Mouse (Mus musculus): ENCODE results near the gene Ctrc. TPM values are rescaled to one million over a fixed set of nuclear protein-coding genes. Genes with fewer than 3 reads are reported as not detected.

The Ctrc gene
- polyA plus RNA-seq, 1 experiment from 2014 or later = not detected

DNA sequence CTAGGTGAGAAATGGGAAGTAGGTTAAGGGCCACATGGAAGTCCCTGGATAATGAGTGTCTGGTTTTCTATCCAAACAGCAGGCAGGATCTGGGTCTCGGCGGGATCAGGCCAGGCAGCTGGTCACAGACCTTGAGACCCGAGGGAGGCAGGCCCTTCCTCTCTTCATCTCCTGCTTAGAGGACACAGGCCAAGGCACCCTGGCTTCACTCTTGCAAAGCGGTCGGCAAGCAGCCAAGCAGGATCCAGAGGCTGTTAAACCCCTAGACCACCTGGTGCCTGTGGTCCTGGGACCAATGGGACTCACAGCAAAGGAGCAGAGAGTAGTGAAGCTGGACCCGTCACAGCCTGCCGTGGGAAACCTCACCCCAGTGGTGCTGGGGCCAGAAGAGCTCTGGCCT is 49.8 kb downstream of the Ctrc start:
- Histone ChIP-seq H3K9me3 (replicated peaks) (no peaks in the 10 kb centered on the region), H3K36me3 (peaks cover 16% of the 10 kb centered on the region; the same call in 1 of the 2 replicates), H3K4me1 (replicated peaks) (peaks cover 12% of the 10 kb centered on the region), H3K27me3 (no peaks in the 10 kb centered on the region), H3K27ac (no peak overlapping the region), H3K9ac (no peak overlapping the region), H3K4me2 (no peak overlapping the region), H3K4me3 (no peak overlapping the region)
- no peak for ATAC-seq (replicated peaks; ENCODE audit: insufficient number of reproducible peaks, insufficient read depth, low FRiP score, low read depth)
- WGBS = 75% methylated on average over 7 of the region's 7 CpGs

DNA sequence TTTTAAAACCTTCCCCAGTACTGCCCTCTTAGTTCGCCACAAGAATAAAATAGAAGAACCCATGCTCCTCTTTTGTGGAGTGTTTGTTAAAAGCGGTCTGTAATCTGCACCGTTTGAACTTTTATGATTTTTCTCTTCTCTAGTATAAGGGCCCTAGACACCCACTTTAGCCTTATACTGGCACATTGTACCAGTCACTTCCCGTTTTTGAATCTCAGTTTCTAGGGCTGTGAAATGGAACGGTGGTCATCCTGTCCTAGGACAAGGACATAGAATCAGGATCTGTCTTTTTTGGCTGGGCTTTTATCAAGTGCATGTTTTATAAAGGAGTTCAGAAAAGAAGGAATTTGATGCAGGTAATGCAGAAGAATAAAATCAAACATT is 52.0 kb downstream of the Ctrc start:
- Histone ChIP-seq H3K36me3 (peaks cover 16% of the 10 kb centered on the region; the same call in 1 of the 2 replicates), H3K27ac (peak overlapping the region; percentile 97), H3K9ac (peak overlapping the region; percentile 63), H3K4me3 (peak overlapping the region; percentile 78), H3K4me2 (peak overlapping the region; percentile 59), H3K27me3 (no peaks in the 10 kb centered on the region), H3K9me3 (replicated peaks) (no peaks in the 10 kb centered on the region), H3K4me1 (replicated peaks) (peaks cover 24% of the 10 kb centered on the region)
- no peak for ATAC-seq (replicated peaks; ENCODE audit: insufficient number of reproducible peaks, insufficient read depth, low FRiP score, low read depth)
- WGBS = 9% methylated on average over 5 of the region's 5 CpGs

DNA sequence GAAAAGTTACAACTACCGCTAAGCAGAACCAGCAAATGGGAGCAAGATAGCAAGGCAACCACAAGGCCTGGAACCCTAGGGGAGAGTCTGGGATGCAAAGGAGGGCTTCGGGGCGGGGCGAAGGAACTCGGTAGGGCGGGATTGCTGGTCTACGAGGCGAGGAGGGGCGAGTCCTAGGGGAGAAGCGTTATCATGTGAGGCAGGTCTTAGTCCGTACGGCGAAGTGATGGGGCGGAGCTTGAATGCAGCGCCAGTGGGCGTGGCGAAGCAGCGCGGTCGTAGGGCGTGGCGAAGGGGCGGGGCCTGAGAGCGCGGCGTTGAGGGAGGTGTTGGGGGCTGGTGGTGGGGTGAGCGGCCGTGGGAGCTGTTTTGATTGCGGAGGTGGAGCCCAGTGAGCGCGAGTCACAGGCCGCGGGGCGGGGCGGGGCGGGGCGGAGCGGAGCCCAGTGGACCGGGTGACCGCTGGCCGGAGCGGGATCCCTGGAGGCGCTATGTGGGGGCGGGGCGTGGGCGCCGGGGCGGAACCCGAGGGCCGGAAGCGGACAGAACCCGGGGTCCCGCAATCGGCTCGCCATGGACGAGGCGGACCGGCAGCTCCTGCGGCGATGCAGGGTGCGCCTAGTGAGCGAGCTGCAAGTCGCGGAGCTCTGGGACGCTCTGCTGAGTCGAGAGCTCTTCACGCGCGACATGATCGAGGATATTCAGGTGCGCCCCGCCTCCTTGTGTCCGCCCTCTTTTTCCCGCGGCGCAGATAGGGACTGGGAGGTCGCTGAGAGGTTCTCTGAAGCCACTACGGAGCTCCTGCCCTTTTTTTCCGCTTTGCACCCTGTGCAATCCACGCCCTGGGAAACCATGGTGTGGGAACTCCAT is 52.6 kb downstream of the Ctrc start, which contains the start of gene Casp9:
Gene Casp9 (plus strand): TSS at position 331 of the 870 bp plus-strand sequence.
- Histone ChIP-seq H3K9ac (peak within 1 kb of the TSS; percentile 63), H3K4me3 (peak within 1 kb of the TSS; percentile 78), H3K27ac (peak within 1 kb of the TSS; percentile 97), H3K27me3 (no peaks in the 10 kb centered on the region), H3K36me3 (peaks cover 16% of the 10 kb centered on the region; the same call in 1 of the 2 replicates), H3K4me1 (replicated peaks) (peaks cover 24% of the 10 kb centered on the region), H3K9me3 (replicated peaks) (no peaks in the 10 kb centered on the region), H3K4me2 (peak within 1 kb of the TSS; percentile 59)
- peak; percentile 86 for ATAC-seq (replicated peaks; ENCODE audit: insufficient number of reproducible peaks, insufficient read depth, low FRiP score, low read depth)
- WGBS = under 1% methylated on average over 76 of the region's 80 CpGs

DNA sequence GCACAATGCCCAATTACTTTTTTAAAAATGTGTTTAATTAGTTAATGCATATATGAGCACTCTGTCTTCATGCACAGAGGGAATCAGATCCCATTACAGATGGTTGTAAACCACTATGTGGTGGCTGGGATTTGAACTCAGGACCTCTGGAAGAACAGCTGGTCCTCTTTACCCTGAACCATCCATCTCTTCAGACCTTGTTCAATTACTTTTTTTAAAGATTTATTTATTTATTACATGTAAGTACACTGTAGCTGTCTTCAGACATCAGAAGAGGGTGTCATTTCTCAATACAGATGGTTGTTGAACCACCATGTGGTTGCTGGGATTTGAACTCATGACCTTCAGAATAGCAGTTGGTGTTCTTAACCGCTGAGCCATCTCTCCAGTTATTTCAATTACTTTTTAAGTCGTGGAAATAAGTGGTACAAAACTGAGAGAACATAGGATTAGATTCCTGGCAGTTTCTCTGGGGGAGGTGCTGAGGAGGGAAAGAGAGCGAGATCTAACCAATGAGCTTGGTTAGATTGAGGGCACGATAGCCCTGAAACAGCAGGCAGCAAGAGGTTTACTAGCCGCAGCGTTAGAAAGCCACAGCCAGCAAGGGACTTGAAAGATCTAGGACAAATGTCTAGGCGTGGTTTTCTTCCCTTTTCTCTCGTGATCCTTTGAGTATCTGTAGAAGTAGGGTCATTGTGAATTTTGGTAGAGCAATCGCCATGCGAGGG is 53.4 kb downstream of the Ctrc start:
- Histone ChIP-seq H3K27me3 (no peaks in the 10 kb centered on the region), H3K4me3 (peak overlapping the region; percentile 78), H3K9ac (peak overlapping the region; percentile 32), H3K4me1 (replicated peaks) (peaks cover 24% of the 10 kb centered on the region), H3K9me3 (replicated peaks) (no peaks in the 10 kb centered on the region), H3K4me2 (peak overlapping the region; percentile 59), H3K36me3 (peaks cover 16% of the 10 kb centered on the region; the same call in 1 of the 2 replicates), H3K27ac (peak overlapping the region; percentile 97)
- 11% methylated on average over 10 of the region's 10 CpGs for WGBS
- no peak for ATAC-seq (replicated peaks; ENCODE audit: insufficient number of reproducible peaks, insufficient read depth, low FRiP score, low read depth)

DNA sequence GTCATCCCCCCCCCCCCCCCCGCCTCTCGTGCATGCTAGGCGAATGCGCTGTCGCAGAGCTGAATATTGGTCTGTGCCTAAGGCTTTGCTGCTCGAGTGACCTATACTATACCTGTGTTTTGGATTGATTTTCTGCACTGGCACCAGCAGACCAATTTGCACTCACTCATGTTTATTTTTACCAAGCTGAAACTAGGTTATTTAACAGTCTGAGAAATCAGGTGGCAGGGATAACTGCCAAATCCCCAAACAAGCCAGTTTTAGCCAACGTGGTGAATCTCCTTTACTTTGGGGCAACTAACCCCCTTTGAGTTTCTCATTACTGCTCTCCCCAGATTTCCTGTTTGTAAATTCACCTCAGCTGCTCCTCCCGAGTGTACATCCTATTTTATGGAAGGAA is 54.2 kb downstream of the Ctrc start:
- no peak overlapping the region for H3K4me2 ChIP-seq
- H3K9me3 ChIP-seq (replicated peaks) = no peaks in the 10 kb centered on the region
- no peak for ATAC-seq (replicated peaks; ENCODE audit: insufficient number of reproducible peaks, insufficient read depth, low FRiP score, low read depth)
- no peaks in the 10 kb centered on the region for H3K27me3 ChIP-seq
- H3K36me3 ChIP-seq = peaks cover 14% of the 10 kb centered on the region; the same call in 1 of the 2 replicates
- no peak overlapping the region for H3K4me3 ChIP-seq
- no peak overlapping the region for H3K9ac ChIP-seq
- no peak overlapping the region for H3K27ac ChIP-seq
- H3K4me1 ChIP-seq (replicated peaks) = peaks cover 24% of the 10 kb centered on the region
- 83% methylated on average over 8 of the region's 8 CpGs for WGBS

DNA sequence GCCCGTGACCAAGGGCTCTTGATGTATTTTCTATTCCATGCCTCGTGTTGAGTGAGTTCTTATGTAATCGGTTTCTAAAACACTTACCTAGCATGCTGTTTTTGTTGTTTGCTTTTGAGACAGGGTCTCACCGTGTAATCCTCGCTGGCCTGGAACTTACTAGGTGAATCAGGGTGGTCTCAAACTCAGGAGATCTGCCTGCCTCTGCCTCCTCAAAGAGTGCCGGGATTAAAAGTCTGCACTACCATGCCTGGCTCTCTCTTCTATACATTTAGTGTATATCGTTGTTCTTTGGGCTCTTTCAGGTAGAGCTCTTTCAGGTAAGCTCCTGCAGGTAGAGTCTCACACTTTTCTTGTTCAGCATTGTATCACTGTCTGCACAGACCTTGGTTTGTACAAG is 54.7 kb downstream of the Ctrc start:
- H3K4me3 ChIP-seq = no peak overlapping the region
- H3K4me1 ChIP-seq (replicated peaks) = peaks cover 24% of the 10 kb centered on the region
- ATAC-seq (replicated peaks; ENCODE audit: insufficient number of reproducible peaks, insufficient read depth, low FRiP score, low read depth) = no peak
- H3K27ac ChIP-seq = no peak overlapping the region
- peaks cover 9% of the 10 kb centered on the region; the same call in 1 of the 2 replicates for H3K36me3 ChIP-seq
- no peaks in the 10 kb centered on the region for H3K9me3 ChIP-seq (replicated peaks)
- H3K4me2 ChIP-seq = no peak overlapping the region; the same call in 1 of the 2 replicates
- no peaks in the 10 kb centered on the region for H3K27me3 ChIP-seq
- 86% methylated on average over 7 of the region's 7 CpGs for WGBS
- H3K9ac ChIP-seq = no peak overlapping the region

DNA sequence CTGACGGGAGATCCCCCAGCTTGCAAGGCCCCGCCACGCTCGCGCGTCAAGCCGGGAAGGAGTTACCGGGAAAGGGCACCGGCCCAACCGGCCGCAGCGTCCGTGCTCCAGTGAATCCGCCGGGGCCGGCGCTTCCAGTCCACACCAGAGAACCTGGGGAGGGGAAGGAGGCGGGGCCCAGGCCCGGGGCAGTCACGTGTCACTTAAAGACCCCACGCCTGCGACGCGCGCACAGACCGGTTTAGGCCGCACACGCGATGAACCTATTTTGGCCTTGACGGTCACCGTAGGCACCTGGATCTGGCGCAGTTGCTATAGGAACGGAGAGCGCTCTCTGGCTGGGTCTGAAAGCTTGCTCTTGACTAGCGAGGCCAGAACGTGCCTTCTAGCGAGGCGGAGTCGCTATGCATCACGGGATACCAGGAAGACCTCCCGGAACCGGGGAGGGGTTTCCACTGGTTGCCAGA is 55.6 kb downstream of the Ctrc start, which contains the start of gene Dnajc16:
Gene Dnajc16 (minus strand): TSS at position 408 of the 467 bp plus-strand sequence.
- Histone ChIP-seq H3K4me2 (peak within 1 kb of the TSS; percentile 84), H3K4me3 (peak within 1 kb of the TSS; percentile 80), H3K9ac (peak within 1 kb of the TSS; percentile 90), H3K4me1 (replicated peaks) (peaks cover 24% of the 10 kb centered on the region), H3K9me3 (replicated peaks) (no peaks in the 10 kb centered on the region), H3K27ac (peak within 1 kb of the TSS; percentile 76), H3K36me3 (peaks cover 8% of the 10 kb centered on the region; the same call in 1 of the 2 replicates), H3K27me3 (no peaks in the 10 kb centered on the region)
- peak; percentile 86 for ATAC-seq (replicated peaks; ENCODE audit: insufficient number of reproducible peaks, insufficient read depth, low FRiP score, low read depth)
- under 1% methylated on average over 42 of the region's 42 CpGs for WGBS

DNA sequence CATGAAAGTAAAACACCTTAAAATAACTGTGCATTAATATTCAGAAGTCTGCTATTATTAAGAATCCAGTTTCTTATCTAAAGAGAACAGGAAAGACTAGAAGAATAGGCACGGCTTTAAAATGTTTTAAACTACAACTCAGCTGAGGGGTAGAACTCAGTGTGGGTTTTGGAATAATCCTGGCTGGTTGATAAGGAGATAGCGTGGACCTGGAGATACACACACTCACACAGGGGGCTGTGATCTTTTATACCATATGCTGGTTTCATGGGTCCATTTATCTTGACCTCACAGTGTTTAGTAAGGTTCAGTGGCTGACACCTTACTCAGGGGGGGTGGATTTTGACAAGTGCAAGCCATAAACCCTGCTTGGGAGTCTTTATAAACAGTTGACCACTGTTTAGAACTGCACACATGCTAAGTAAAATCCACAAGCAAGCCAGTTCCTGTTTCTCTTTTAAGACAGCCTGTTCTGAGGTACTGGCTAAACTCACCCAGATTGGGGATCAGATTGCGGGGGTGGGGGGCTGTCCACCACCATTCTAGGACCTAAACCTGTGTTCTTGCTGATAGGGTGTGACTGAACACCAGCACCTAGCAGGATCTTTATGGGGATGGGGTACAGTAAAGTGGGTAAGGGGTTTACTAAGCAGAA is 56.5 kb downstream of the Ctrc start:
- H3K9me3 ChIP-seq (replicated peaks) = no peaks in the 10 kb centered on the region
- peak overlapping the region; percentile 84 for H3K4me2 ChIP-seq
- H3K4me1 ChIP-seq (replicated peaks) = peaks cover 17% of the 10 kb centered on the region
- H3K27me3 ChIP-seq = no peaks in the 10 kb centered on the region
- peak overlapping the region; percentile 76 for H3K27ac ChIP-seq
- 33% methylated on average over 3 of the region's 3 CpGs for WGBS
- ATAC-seq (replicated peaks; ENCODE audit: insufficient number of reproducible peaks, insufficient read depth, low FRiP score, low read depth) = no peak
- peaks cover 8% of the 10 kb centered on the region; the same call in 1 of the 2 replicates for H3K36me3 ChIP-seq
- peak overlapping the region; percentile 90 for H3K9ac ChIP-seq
- peak overlapping the region; percentile 80 for H3K4me3 ChIP-seq

DNA sequence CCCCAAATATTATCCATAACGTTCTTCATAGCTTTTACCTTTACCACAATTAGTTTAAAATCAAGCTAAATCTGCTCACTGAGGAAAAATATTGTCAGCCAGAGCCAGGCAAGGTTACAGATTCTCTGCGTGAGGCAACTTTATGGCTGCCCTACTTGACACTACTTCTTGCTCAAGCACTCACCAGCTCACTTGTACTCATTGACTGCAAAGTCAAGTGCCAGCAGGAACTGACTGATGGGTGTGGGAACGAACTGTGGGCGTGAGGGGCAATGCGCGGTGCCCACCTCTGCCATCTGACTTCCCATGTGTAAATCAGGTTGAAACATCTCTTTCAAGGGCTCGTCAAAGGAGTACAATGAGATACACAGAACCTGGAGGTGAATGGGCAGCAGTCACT is 58.7 kb downstream of the Ctrc start:
- Histone ChIP-seq H3K9me3 (replicated peaks) (no peaks in the 10 kb centered on the region), H3K4me2 (no peak overlapping the region), H3K9ac (no peak overlapping the region), H3K36me3 (peaks cover 28% of the 10 kb centered on the region), H3K4me1 (replicated peaks) (peaks cover 14% of the 10 kb centered on the region), H3K4me3 (no peak overlapping the region), H3K27me3 (no peaks in the 10 kb centered on the region), H3K27ac (no peak overlapping the region)
- 87% methylated on average over 7 of the region's 7 CpGs for WGBS
- ATAC-seq (replicated peaks; ENCODE audit: insufficient number of reproducible peaks, insufficient read depth, low FRiP score, low read depth) = no peak

DNA sequence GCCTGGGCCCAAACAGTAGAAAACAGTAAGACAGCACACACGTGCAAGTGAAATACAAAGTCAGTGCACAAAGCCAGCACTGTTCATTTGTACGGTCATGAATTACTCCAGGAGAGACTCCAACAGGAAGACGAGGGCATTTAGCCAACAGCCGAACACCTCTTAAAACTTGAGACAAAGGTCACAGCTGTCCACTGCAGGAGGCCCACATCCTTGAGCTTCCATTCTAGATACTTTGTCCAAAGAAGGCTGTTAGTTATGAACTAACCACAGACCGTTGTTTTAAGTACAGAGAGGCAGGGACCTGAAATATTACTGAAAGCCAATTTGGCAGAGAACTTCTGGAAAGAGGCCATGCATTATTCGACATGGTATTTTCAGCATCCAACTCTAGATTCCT is 59.1 kb downstream of the Ctrc start:
- Histone ChIP-seq H3K27me3 (no peaks in the 10 kb centered on the region), H3K9me3 (replicated peaks) (no peaks in the 10 kb centered on the region), H3K36me3 (peaks cover 32% of the 10 kb centered on the region), H3K27ac (no peak overlapping the region), H3K4me1 (replicated peaks) (peaks cover 14% of the 10 kb centered on the region), H3K4me2 (no peak overlapping the region), H3K4me3 (no peak overlapping the region), H3K9ac (no peak overlapping the region)
- WGBS = 74% methylated on average over 6 of the region's 6 CpGs
- ATAC-seq (replicated peaks; ENCODE audit: insufficient number of reproducible peaks, insufficient read depth, low FRiP score, low read depth) = no peak

DNA sequence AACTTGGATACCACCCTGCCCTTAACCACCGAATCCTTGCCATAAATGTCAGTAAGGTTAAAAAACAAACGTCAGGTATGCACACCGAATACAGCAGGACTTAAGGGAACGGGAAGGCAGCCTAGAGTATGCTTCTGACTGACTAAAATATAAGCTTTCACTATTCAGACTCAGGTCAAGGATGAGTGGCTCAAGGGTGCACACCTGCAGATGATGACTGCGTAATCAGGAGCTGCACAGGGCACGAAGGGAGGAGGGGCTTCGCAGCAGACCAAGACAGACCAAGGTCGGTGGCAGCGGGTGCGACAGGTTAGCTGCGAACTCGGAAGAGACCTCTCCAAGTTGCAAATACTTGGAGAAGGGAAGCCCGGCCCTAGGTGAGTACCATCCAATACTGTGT is 60.0 kb downstream of the Ctrc start:
- H3K9ac ChIP-seq = no peak overlapping the region
- WGBS = 84% methylated on average over 13 of the region's 13 CpGs
- peaks cover 41% of the 10 kb centered on the region for H3K36me3 ChIP-seq
- ATAC-seq (replicated peaks; ENCODE audit: insufficient number of reproducible peaks, insufficient read depth, low FRiP score, low read depth) = no peak
- H3K9me3 ChIP-seq (replicated peaks) = no peaks in the 10 kb centered on the region
- H3K4me2 ChIP-seq = no peak overlapping the region
- no peak overlapping the region for H3K4me3 ChIP-seq
- no peaks in the 10 kb centered on the region for H3K27me3 ChIP-seq
- H3K27ac ChIP-seq = no peak overlapping the region
- H3K4me1 ChIP-seq (replicated peaks) = peaks cover 10% of the 10 kb centered on the region
